Mouse (Mus musculus) stomach, embryonic 16.5 days (tissue): ENCODE results near the gene Srgap3. TPM values are rescaled to one million over a fixed set of nuclear protein-coding genes. Genes with fewer than 3 reads are reported as not detected.

ENCODE experiments used
- ATAC-seq: fragments of 200-750 bp; cut with Nextera tagmentation; 2 replicates; pipeline ENCODE4 v1.8.0; 2017; ENCODE audit warnings: moderate number of reproducible peaks, moderate TSS enrichment; ENCODE audit not compliant: insufficient read depth, low FRiP score
- H3K27ac ChIP-seq: fragments of 300-500 bp; sonication (generic); 2 replicates; pipeline ENCODE4 v1.5.1; 2014; ENCODE audit warnings: low read length
- H3K27me3 ChIP-seq: fragments of 300-500 bp; sonication (generic); 2 replicates; pipeline ENCODE4 v1.6.1; 2014; ENCODE audit warnings: low read length, control low read depth, mixed read lengths; ENCODE audit not compliant: control insufficient read depth, insufficient read depth
- H3K36me3 ChIP-seq: fragments of 300-500 bp; sonication (generic); 2 replicates; pipeline ENCODE4 v1.6.1; 2014; ENCODE audit warnings: low read length; ENCODE audit not compliant: control insufficient read depth, insufficient read depth
- H3K4me1 ChIP-seq: fragments of 300-500 bp; sonication (generic); 2 replicates; pipeline ENCODE4 v1.6.1; 2014; ENCODE audit warnings: low read length, control low read depth, mixed read lengths; ENCODE audit not compliant: control insufficient read depth, insufficient read depth
- H3K4me2 ChIP-seq: fragments of 300-500 bp; sonication (generic); 2 replicates; pipeline ENCODE4 v1.6.1; 2014; ENCODE audit warnings: low read depth, low read length, mixed read lengths
- H3K4me3 ChIP-seq: fragments of 300-500 bp; sonication (generic); replicated peaks from 2 replicates; pipeline ENCODE4 v1.5.1; 2014; ENCODE audit warnings: mild to moderate bottlenecking, low read length
- H3K9ac ChIP-seq: fragments of 300-500 bp; sonication (generic); 2 replicates; pipeline ENCODE4 v1.6.1; 2014; ENCODE audit warnings: low read length
- H3K9me3 ChIP-seq: fragments of 300-500 bp; sonication (generic); replicated peaks from 2 replicates; pipeline ENCODE4 v1.6.1; 2016; ENCODE audit warnings: low read length, control low read depth; ENCODE audit not compliant: control insufficient read depth
- WGBS: fragments of 180-500 bp; shearing (Covaris S2); extraction: QIAGEN DNeasy Blood & Tissue Kit; methylation state at CpG from one replicate; pipeline ENCODE4 v1.1.7; 2014; 5-methylcytosine and 5-hydroxymethylcytosine counted together
- polyA plus RNA-seq: library from polyadenylated mRNA; unstranded; fragments of >200 nt; fragmentation: Nextera tagmentation; extraction: Ambion mirVana; gene quantifications from 2 replicates; pipeline ENCODE4 v1.2.1, GENCODE M21; 2015

Gene Srgap3
- polyA plus RNA-seq, 1 experiment from 2014 or later, result 6.9 TPM

DNA sequence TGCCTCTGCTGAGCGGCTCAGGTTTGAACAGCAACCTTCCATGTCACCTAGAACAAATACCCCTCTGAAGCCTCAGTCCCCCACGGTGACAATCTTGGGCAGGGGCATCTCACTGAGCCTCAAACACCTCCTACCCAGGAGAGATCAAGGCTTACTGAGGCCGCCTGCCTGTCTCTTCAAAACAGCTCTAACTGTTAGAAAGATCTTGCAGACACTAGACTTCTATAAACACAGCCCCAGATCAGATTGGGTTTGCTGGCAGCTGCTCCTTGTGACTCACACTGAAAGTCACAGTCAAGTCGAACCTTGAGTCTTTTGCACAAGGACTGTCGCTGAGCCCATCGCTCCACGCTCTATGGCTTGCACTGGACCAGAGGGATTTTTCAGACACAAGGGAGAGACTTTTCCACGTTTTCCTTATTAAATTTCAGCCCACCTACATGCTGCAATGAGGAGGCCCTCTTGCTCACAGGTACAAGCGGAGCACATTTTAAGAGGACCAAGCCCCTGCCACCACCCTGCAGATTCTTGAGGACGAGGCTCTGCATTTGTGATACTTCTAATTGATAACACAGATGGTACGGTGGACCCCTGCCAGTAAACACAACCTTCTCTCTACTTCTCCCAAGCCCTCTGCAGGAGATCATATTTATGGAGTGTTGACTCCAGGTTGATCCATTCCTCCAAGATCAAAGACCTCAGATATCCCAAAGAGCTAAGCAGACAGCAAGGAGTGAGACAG is 21.7 kb downstream of the Srgap3 start:
- Histone ChIP-seq H3K27ac (0 out of 2 replicates have a peak overlapping the region, but pooled peaks have one; percentile 9), H3K27me3 (no peaks in the 10 kb centered on the region), H3K4me2 (no peak overlapping the region), H3K4me3 (no peak overlapping the region), H3K36me3 (no peaks in the 10 kb centered on the region), H3K4me1 (peaks cover 6% of the 10 kb centered on the region), H3K9ac (peak overlapping the region; percentile 36; the same call in 1 of the 2 replicates), H3K9me3 (no peaks in the 10 kb centered on the region)
- ATAC-seq, result no peak
- WGBS, result 47% methylated on average over 11 of the region's 11 CpGs

DNA sequence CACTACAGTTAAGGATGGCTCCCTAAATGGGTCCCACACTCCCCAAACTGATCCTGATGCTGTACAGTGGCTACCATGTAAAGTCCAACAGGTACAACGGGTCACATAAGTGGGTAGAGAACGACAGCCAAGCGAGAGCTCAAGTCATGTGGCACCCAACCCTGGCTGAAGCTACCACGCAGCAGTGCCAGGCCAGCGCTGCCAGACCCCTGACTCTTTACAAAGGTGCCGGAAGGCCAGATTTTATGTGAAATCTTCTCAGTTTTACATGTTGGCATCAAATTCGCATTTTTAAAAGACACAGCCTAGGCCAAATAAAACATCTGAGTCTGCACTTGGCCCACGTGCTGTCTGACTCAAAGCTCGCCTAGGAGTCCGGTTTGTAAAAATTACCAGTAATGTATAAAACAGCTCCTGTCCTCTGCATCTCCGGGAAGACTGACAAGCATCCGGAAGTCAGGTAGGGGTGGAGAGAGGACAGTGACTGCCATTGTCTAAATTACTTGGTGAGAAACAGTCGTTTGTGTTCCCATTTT is 22.4 kb downstream of the Srgap3 start:
- H3K27me3 ChIP-seq, result no peaks in the 10 kb centered on the region
- 74% methylated on average over 13 of the region's 13 CpGs for WGBS
- H3K9ac ChIP-seq, result no peak overlapping the region
- no peak overlapping the region for H3K4me3 ChIP-seq
- H3K9me3 ChIP-seq, result no peaks in the 10 kb centered on the region
- H3K36me3 ChIP-seq, result no peaks in the 10 kb centered on the region
- no peak overlapping the region for H3K4me2 ChIP-seq
- H3K27ac ChIP-seq, result no peak overlapping the region
- no peak for ATAC-seq
- peaks cover 6% of the 10 kb centered on the region for H3K4me1 ChIP-seq

DNA sequence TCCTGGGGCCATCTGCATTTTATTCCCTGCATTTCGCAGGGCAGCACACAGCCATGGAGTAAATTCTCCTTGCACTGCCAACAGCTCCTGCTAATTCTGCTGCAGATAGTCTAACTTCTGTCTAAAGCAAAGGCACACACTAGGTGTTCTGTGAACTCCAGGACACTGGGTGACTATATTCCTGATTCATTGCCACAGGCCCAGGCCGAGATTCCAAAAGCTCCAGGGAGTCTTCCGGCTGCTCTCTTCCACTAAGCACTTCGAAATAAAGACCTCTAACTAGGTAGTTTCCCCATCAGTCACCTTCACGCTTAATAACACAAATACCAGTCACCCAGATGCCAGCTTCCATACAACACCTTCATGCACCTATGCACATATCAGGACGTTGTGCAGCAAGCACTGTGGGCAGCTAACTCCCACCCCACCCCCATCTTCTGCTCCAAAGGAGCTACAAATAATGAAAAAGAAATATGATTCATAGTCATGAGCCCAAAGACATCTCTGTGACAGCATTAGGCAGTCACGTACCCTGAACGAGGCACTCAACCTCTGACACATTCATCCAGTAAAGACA is 26.4 kb downstream of the Srgap3 start:
- Histone ChIP-seq H3K4me2 (no peak overlapping the region), H3K4me3 (no peak overlapping the region), H3K9ac (no peak overlapping the region), H3K36me3 (no peaks in the 10 kb centered on the region), H3K27me3 (no peaks in the 10 kb centered on the region), H3K9me3 (no peaks in the 10 kb centered on the region), H3K4me1 (peaks cover 4% of the 10 kb centered on the region), H3K27ac (no peak overlapping the region)
- ATAC-seq, result no peak
- WGBS, result 85% methylated on average over 8 of the region's 8 CpGs

DNA sequence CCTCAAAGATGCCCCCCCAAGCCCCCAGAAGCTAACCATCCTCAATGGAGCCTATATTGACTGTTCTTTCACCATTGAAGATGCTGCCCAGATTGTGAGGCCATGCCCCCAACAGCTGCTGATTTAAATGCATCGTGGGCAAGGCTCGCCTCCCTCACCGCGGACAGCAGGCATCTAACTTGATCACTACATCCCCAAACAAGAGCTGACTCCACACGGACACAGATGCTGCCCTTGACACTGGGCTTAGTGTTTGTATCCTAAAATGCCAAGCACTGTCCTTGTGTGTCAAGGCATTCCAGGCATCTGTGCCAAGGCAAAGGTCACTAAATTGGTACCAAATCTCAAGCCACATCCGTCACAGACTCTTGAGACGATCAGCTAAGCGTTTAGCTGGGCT is 29.3 kb downstream of the Srgap3 start:
- H3K4me2 ChIP-seq, result no peak overlapping the region
- H3K36me3 ChIP-seq, result no peaks in the 10 kb centered on the region
- ATAC-seq, result no peak
- H3K27ac ChIP-seq, result no peak overlapping the region
- no peaks in the 10 kb centered on the region for H3K4me1 ChIP-seq
- H3K9me3 ChIP-seq, result no peaks in the 10 kb centered on the region
- 88% methylated on average over 8 of the region's 8 CpGs for WGBS
- no peak overlapping the region for H3K9ac ChIP-seq
- no peaks in the 10 kb centered on the region for H3K27me3 ChIP-seq
- H3K4me3 ChIP-seq, result no peak overlapping the region

DNA sequence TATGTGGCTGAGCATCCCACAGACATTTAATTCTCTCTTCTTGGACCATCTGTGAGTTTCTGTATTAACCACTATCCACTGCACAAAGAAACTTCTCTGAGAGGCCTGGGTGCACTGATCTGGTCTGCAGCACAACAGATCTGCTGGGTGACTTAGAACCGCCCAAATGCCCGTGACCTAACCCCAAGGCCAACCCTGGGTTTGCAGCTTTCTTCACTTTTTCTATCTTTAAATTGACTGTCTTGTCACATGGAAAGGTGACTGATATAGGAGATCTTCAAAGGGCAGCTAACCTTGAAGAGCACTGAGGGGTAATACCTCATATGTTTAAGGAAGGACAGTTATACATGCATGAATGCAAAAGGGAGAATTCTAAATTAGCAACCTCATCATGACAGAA is 30.8 kb downstream of the Srgap3 start:
- H3K4me1 ChIP-seq, result no peaks in the 10 kb centered on the region
- WGBS, result 88% methylated on average over 2 of the region's 2 CpGs
- no peaks in the 10 kb centered on the region for H3K27me3 ChIP-seq
- no peak overlapping the region for H3K9ac ChIP-seq
- H3K27ac ChIP-seq, result no peak overlapping the region
- no peak for ATAC-seq
- H3K4me2 ChIP-seq, result no peak overlapping the region
- no peak overlapping the region for H3K4me3 ChIP-seq
- H3K9me3 ChIP-seq, result no peaks in the 10 kb centered on the region
- H3K36me3 ChIP-seq, result no peaks in the 10 kb centered on the region

DNA sequence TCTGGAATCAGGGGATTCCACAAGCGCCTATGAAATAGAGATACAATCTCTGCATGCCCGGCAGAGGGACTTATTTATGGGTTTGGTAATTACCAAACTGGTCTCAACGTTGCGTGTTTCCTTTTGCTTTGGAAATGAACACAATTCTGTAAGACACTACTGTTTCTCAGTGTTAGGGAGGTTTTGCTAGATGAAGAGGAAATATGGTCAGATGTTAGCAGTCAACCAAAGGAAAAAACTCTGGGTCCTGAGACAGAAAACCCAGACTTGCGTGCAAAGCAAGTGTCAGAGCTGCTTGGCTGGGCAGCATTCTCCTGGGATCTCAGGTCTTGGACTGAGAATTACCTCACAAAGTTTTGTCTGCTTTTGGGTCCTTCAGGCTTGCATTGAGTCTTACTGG is 34.5 kb downstream of the Srgap3 start:
- H3K27me3 ChIP-seq, result no peaks in the 10 kb centered on the region
- H3K4me2 ChIP-seq, result no peak overlapping the region
- H3K27ac ChIP-seq, result no peak overlapping the region
- no peaks in the 10 kb centered on the region for H3K4me1 ChIP-seq
- H3K9me3 ChIP-seq, result no peaks in the 10 kb centered on the region
- WGBS, result 87% methylated on average over 5 of the region's 5 CpGs
- no peak overlapping the region for H3K9ac ChIP-seq
- ATAC-seq, result no peak
- no peak overlapping the region for H3K4me3 ChIP-seq
- no peaks in the 10 kb centered on the region for H3K36me3 ChIP-seq

DNA sequence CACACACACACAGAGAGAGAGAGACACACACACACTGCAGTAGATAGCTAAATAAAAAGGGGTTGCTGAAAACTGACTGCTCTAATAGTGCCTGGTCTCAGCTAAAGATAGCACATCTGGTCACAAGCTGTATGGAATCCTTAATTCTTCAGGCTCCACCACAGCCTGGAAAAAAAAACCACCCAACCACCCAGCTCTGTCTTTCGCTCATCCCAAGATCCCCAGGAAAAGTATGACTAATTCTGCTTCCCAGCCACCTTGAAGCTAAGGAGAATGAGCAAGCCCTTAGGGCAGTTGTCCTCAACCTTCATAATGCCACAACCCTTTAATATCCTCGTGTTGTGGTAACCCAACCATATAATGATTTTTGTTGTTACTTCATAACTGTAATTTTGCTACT is 37.4 kb downstream of the Srgap3 start:
- Histone ChIP-seq H3K27ac (no peak overlapping the region), H3K4me2 (no peak overlapping the region), H3K27me3 (no peaks in the 10 kb centered on the region), H3K9ac (no peak overlapping the region), H3K36me3 (no peaks in the 10 kb centered on the region), H3K9me3 (no peaks in the 10 kb centered on the region), H3K4me3 (no peak overlapping the region), H3K4me1 (no peaks in the 10 kb centered on the region)
- ATAC-seq, result no peak
- WGBS, result 77% methylated on average over 2 of the region's 2 CpGs

DNA sequence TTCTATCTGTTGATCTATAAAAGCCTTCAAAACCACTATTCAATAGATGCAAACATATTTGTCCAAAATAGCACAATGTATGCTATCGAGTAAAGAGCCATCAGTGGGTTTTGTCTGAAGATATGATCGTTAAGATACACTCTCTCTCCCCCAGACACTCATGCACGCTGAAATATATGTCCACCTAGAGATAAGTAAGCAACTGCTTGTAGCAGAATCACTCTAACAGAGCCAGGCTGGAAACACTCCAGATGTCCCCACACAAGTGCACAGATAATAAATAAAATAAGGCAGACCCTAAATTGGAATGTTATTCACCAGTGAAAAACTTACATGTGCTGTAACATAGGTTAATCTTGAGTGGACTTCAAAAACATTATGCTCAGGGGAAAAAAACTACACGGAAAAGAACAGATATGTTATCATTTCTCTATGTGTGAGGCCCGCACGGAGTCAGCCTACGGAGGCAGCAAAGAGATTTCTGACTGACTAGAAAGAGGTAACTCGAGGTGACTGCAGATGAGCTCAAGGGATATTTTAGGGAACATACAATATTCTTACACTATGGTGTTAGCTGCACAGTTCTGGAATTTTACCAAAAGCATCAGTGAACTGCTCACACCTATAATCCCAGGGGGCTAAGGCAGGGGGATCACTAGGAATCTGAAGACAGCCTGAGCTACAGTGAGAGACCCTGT is 39.0 kb downstream of the Srgap3 start:
- ATAC-seq, result no peak
- Histone ChIP-seq H3K9ac (no peak overlapping the region), H3K27ac (no peak overlapping the region), H3K4me1 (peaks cover 4% of the 10 kb centered on the region), H3K4me2 (no peak overlapping the region), H3K4me3 (no peak overlapping the region), H3K9me3 (no peaks in the 10 kb centered on the region), H3K27me3 (no peaks in the 10 kb centered on the region), H3K36me3 (no peaks in the 10 kb centered on the region)
- 77% methylated on average over 8 of the region's 8 CpGs for WGBS

DNA sequence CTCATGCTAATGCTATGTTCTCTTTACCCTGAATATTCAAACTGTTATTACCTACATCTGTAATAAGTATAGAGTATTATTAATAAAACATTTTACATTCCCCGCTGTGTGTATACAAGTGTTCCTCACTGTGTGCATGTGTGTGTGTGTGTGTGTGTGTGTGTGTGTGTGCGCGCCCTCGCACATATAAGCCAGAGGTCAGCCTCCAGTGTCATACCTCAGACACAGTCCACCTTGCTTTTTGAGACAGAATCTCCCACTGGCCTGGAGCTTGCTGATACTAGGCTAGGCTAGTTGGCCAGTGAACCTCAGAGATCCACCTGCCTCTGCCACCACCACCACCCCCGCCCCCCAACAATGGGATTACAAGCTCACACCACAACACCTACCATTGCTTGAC is 43.3 kb downstream of the Srgap3 start:
- 89% methylated on average over 5 of the region's 5 CpGs for WGBS
- H3K4me2 ChIP-seq, result no peak overlapping the region
- no peaks in the 10 kb centered on the region for H3K9me3 ChIP-seq
- no peaks in the 10 kb centered on the region for H3K36me3 ChIP-seq
- H3K27ac ChIP-seq, result no peak overlapping the region
- H3K4me1 ChIP-seq, result peaks cover 10% of the 10 kb centered on the region
- ATAC-seq, result no peak
- no peak overlapping the region for H3K9ac ChIP-seq
- no peak overlapping the region for H3K4me3 ChIP-seq
- no peaks in the 10 kb centered on the region for H3K27me3 ChIP-seq
